Mouse (Mus musculus): ENCODE results near the gene Ppp2r5a. TPM values are rescaled to one million over a fixed set of nuclear protein-coding genes. Genes with fewer than 3 reads are reported as not detected.

Gene Ppp2r5a
- polyA plus RNA-seq, 1 experiment: 127 TPM

DNA sequence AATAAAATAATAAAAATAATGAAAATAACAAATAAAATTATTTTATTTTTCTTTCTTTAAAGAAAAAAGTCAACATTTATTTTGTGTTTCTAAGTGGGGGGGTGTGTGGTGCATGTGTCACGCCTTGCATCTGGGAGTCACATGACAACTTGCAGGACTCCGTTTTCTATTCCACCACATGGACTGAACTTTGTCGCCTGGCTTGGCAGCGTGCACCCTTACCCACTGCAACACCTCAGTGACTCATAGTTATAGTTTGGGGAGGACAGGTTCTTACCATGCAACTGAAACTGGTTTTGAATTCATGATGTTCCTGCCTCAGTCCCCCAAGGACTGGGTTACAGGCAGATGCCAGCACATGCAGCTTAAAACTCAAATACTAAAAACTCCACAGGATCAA, 34.9 kb downstream of the Ppp2r5a start:
- H3K9me3 ChIP-seq (replicated peaks; ENCODE audit: control insufficient read depth, insufficient read depth, low read length, poor library complexity, severe bottlenecking): no peaks in the 10 kb centered on the region
- peaks cover 7% of the 10 kb centered on the region; the same call in 1 of the 2 replicates for H3K36me3 ChIP-seq (ENCODE audit: control insufficient read depth, insufficient read depth, low read length, poor library complexity, severe bottlenecking)
- H3K9ac ChIP-seq (ENCODE audit: low read depth, poor library complexity, severe bottlenecking): no peak overlapping the region
- H3K4me3 ChIP-seq (ENCODE audit: low read depth, low read length): no peak overlapping the region
- no peaks in the 10 kb centered on the region for H3K4me1 ChIP-seq (ENCODE audit: control insufficient read depth, insufficient read depth, low read length)
- TF ChIP-seq POLR2A (IDR thresholded peaks at IDR 0.05; ENCODE audit: insufficient read depth, low read length) (no peak), CTCF (IDR thresholded peaks at IDR 0.05; ENCODE audit: low read depth, low read length) (no peak), EP300 (IDR thresholded peaks at IDR 0.05; ENCODE audit: insufficient read depth, low read depth, low read length) (no peak)
- H3K27ac ChIP-seq (ENCODE audit: insufficient read depth, low read length): no peak overlapping the region
- no peaks in the 10 kb centered on the region for H3K27me3 ChIP-seq (ENCODE audit: control insufficient read depth, insufficient read depth, low read length, poor library complexity, severe bottlenecking)

GRCm38 (mm10) chr1:191364477-191364876, 38.6 kb downstream of the Ppp2r5a start:
- Histone ChIP-seq H3K27ac (ENCODE audit: insufficient read depth, low read length) (no peak overlapping the region), H3K27me3 (ENCODE audit: control insufficient read depth, insufficient read depth, low read length, poor library complexity, severe bottlenecking) (no peaks in the 10 kb centered on the region), H3K36me3 (ENCODE audit: control insufficient read depth, insufficient read depth, low read length, poor library complexity, severe bottlenecking) (peaks cover 23% of the 10 kb centered on the region), H3K4me1 (ENCODE audit: control insufficient read depth, insufficient read depth, low read length) (no peaks in the 10 kb centered on the region), H3K9ac (ENCODE audit: low read depth, poor library complexity, severe bottlenecking) (no peak overlapping the region), H3K4me3 (ENCODE audit: low read depth, low read length) (no peak overlapping the region), H3K9me3 (replicated peaks; ENCODE audit: control insufficient read depth, insufficient read depth, low read length, poor library complexity, severe bottlenecking) (no peaks in the 10 kb centered on the region)
- TF ChIP-seq POLR2A (IDR thresholded peaks at IDR 0.05; ENCODE audit: insufficient read depth, low read length) (no peak), CTCF (IDR thresholded peaks at IDR 0.05; ENCODE audit: low read depth, low read length) (peak; percentile 37)

DNA sequence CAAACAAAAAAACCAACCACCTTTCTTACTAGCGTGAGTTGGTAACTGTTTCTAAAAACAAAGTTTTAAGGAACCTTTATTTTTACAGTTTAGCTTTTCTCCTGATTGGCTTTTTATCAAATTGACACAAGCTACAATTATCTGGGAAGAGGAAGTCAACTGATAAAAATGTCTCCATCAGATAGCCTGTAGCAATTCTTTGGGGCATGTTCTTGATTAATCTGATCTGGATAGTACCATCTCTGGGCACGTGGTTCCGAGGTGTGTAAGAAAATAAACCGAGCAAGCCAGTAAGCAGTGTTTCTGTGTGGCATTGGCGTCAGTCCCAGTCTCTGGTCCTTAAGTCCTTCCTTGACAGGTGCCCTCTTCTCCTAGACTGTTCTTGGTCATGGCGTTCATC, 40.7 kb downstream of the Ppp2r5a start:
- no peaks in the 10 kb centered on the region for H3K9me3 ChIP-seq (replicated peaks; ENCODE audit: control insufficient read depth, insufficient read depth, low read length, poor library complexity, severe bottlenecking)
- no peak overlapping the region for H3K4me3 ChIP-seq (ENCODE audit: low read depth, low read length)
- no peaks in the 10 kb centered on the region for H3K4me1 ChIP-seq (ENCODE audit: control insufficient read depth, insufficient read depth, low read length)
- no peak overlapping the region for H3K27ac ChIP-seq (ENCODE audit: insufficient read depth, low read length)
- H3K27me3 ChIP-seq (ENCODE audit: control insufficient read depth, insufficient read depth, low read length, poor library complexity, severe bottlenecking): no peaks in the 10 kb centered on the region
- peaks cover 26% of the 10 kb centered on the region for H3K36me3 ChIP-seq (ENCODE audit: control insufficient read depth, insufficient read depth, low read length, poor library complexity, severe bottlenecking)
- no peak overlapping the region for H3K9ac ChIP-seq (ENCODE audit: low read depth, poor library complexity, severe bottlenecking)
- TF ChIP-seq CTCF (IDR thresholded peaks at IDR 0.05; ENCODE audit: low read depth, low read length) (no peak), EP300 (IDR thresholded peaks at IDR 0.05; ENCODE audit: insufficient read depth, low read depth, low read length) (no peak), POLR2A (IDR thresholded peaks at IDR 0.05; ENCODE audit: insufficient read depth, low read length) (no peak)

DNA sequence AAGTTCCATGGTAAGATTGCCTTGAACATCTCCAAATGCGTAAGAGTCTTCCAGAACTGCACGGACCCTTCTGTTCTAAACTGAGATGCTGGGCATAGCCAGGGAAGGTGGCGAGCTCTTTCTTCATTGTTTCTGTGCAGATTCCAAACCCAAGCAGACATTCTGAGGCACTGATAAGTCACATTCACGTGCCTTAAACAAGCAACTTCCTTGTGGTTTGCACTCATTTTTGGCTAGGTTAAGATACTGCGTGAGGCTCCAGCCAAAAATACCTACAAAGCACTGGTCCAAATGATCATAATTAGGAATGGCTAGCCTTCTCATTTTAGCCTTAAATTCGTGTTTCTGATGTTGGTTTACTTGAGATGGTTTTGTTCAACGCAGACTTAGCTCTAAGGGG, 43.6 kb downstream of the Ppp2r5a start:
- peaks cover 32% of the 10 kb centered on the region for H3K36me3 ChIP-seq (ENCODE audit: control insufficient read depth, insufficient read depth, low read length, poor library complexity, severe bottlenecking)
- TF ChIP-seq EP300 (IDR thresholded peaks at IDR 0.05; ENCODE audit: insufficient read depth, low read depth, low read length) (no peak), POLR2A (IDR thresholded peaks at IDR 0.05; ENCODE audit: insufficient read depth, low read length) (no peak), CTCF (IDR thresholded peaks at IDR 0.05; ENCODE audit: low read depth, low read length) (no peak)
- H3K4me3 ChIP-seq (ENCODE audit: low read depth, low read length): no peak overlapping the region
- H3K27me3 ChIP-seq (ENCODE audit: control insufficient read depth, insufficient read depth, low read length, poor library complexity, severe bottlenecking): no peaks in the 10 kb centered on the region
- H3K27ac ChIP-seq (ENCODE audit: insufficient read depth, low read length): no peak overlapping the region
- H3K9ac ChIP-seq (ENCODE audit: low read depth, poor library complexity, severe bottlenecking): no peak overlapping the region
- no peaks in the 10 kb centered on the region for H3K9me3 ChIP-seq (replicated peaks; ENCODE audit: control insufficient read depth, insufficient read depth, low read length, poor library complexity, severe bottlenecking)
- H3K4me1 ChIP-seq (ENCODE audit: control insufficient read depth, insufficient read depth, low read length): no peaks in the 10 kb centered on the region

GRCm38 (mm10) chr1:191356936-191357335, 46.1 kb downstream of the Ppp2r5a start:
- Histone ChIP-seq H3K4me3 (ENCODE audit: low read depth, low read length) (no peak overlapping the region), H3K9me3 (replicated peaks; ENCODE audit: control insufficient read depth, insufficient read depth, low read length, poor library complexity, severe bottlenecking) (no peaks in the 10 kb centered on the region), H3K27me3 (ENCODE audit: control insufficient read depth, insufficient read depth, low read length, poor library complexity, severe bottlenecking) (no peaks in the 10 kb centered on the region), H3K4me1 (ENCODE audit: control insufficient read depth, insufficient read depth, low read length) (no peaks in the 10 kb centered on the region), H3K9ac (ENCODE audit: low read depth, poor library complexity, severe bottlenecking) (no peak overlapping the region), H3K27ac (ENCODE audit: insufficient read depth, low read length) (no peak overlapping the region), H3K36me3 (ENCODE audit: control insufficient read depth, insufficient read depth, low read length, poor library complexity, severe bottlenecking) (peaks cover 40% of the 10 kb centered on the region)
- TF ChIP-seq POLR2A (IDR thresholded peaks at IDR 0.05; ENCODE audit: insufficient read depth, low read length) (no peak), CTCF (IDR thresholded peaks at IDR 0.05; ENCODE audit: low read depth, low read length) (no peak), EP300 (IDR thresholded peaks at IDR 0.05; ENCODE audit: insufficient read depth, low read depth, low read length) (no peak)

GRCm38 (mm10) chr1:191353836-191354235, 49.2 kb downstream of the Ppp2r5a start:
- H3K4me3 ChIP-seq (ENCODE audit: low read depth, low read length): no peak overlapping the region
- H3K36me3 ChIP-seq (ENCODE audit: control insufficient read depth, insufficient read depth, low read length, poor library complexity, severe bottlenecking): peaks cover 27% of the 10 kb centered on the region
- TF ChIP-seq CTCF (IDR thresholded peaks at IDR 0.05; ENCODE audit: low read depth, low read length) (no peak), EP300 (IDR thresholded peaks at IDR 0.05; ENCODE audit: insufficient read depth, low read depth, low read length) (no peak), POLR2A (IDR thresholded peaks at IDR 0.05; ENCODE audit: insufficient read depth, low read length) (no peak)
- no peaks in the 10 kb centered on the region for H3K27me3 ChIP-seq (ENCODE audit: control insufficient read depth, insufficient read depth, low read length, poor library complexity, severe bottlenecking)
- H3K9ac ChIP-seq (ENCODE audit: low read depth, poor library complexity, severe bottlenecking): no peak overlapping the region
- no peaks in the 10 kb centered on the region for H3K4me1 ChIP-seq (ENCODE audit: control insufficient read depth, insufficient read depth, low read length)
- H3K27ac ChIP-seq (ENCODE audit: insufficient read depth, low read length): no peak overlapping the region
- H3K9me3 ChIP-seq (replicated peaks; ENCODE audit: control insufficient read depth, insufficient read depth, low read length, poor library complexity, severe bottlenecking): no peaks in the 10 kb centered on the region
